Mouse (Mus musculus) heart, adult 10 weeks (tissue): ENCODE measurements around the gene Olfr913. TPM values are rescaled to one million over a fixed set of nuclear protein-coding genes. Genes with fewer than 3 reads are reported as not detected.

Source experiments
- polyA plus RNA-seq: library from polyadenylated mRNA; stranded (reverse); fragments of 350-450 nt; fragmentation: Illumina TruSeq; extraction: RNeasy Lipid Tissue Mini Kit (QIAGEN cat#74804); gene quantifications from one replicate; pipeline ENCODE4 v1.2.3, GENCODE M21; 2014; ENCODE audit warnings: low read depth, low replicate concordance

Gene Olfr913
- not detected for polyA plus RNA-seq

DNA sequence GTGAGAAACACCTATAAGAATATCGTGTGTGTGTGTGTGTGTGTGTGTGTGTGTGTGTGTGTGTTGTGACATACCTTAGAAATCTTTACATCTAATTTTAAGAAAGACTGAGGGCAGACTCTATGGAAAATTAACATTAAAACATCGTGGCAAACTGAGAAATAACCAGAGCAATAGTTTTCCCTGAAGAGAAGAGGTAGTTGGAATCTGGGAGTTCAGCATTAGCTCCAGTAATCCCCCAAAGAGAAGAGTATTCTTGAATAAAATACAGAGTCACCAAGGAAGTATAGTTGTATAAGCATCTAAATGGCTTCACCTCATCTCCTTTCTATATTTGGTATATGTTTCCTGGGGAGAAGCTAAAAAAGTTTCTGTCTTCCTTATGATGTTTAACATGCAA lies at the start of gene Olfr913:
Gene Olfr913 (plus strand): TSS at position 301 of the 400 bp plus-strand sequence.

GRCm38 (mm10) chr9:38579878-38580277 lies 12.7 kb upstream of the Olfr913 start, which contains the start of gene Olfr912:
TSS of gene Olfr912 (plus strand) at chr9:38580178.

GRCm38 (mm10) chr9:38604802-38605201 lies 12.2 kb downstream of the Olfr913 start, which contains the start of gene Olfr914:
TSS of gene Olfr914 (plus strand) at chr9:38605102.

Other genes with a start within 250 kb of the Olfr913 start
- gene Olfr898, start 244.3 kb upstream of the Olfr913 start, polyA plus RNA-seq, result not detected
- not detected for gene Olfr250, start 225.9 kb upstream of the Olfr913 start, polyA plus RNA-seq
- gene Olfr251, start 215.7 kb upstream of the Olfr913 start, polyA plus RNA-seq, result not detected
- gene Olfr147, start 191.1 kb upstream of the Olfr913 start, polyA plus RNA-seq, result not detected
- not detected for gene Olfr901, start 163.3 kb upstream of the Olfr913 start, polyA plus RNA-seq
- not detected for gene Olfr902, start 145.1 kb upstream of the Olfr913 start, polyA plus RNA-seq
- not detected for gene Olfr904, start 129.6 kb upstream of the Olfr913 start, polyA plus RNA-seq
- not detected for gene Olfr905, start 121.7 kb upstream of the Olfr913 start, polyA plus RNA-seq
- not detected for gene Olfr906, start 105.7 kb upstream of the Olfr913 start, polyA plus RNA-seq
- not detected for gene Olfr907, start 97.0 kb upstream of the Olfr913 start, polyA plus RNA-seq
- not detected for gene Olfr911-ps1, start 71.2 kb upstream of the Olfr913 start, polyA plus RNA-seq
- not detected for gene Olfr910, start 54.9 kb upstream of the Olfr913 start, polyA plus RNA-seq
- gene Olfr912, start 12.6 kb upstream of the Olfr913 start, polyA plus RNA-seq, result not detected
- gene Olfr914, start 12.3 kb downstream of the Olfr913 start, polyA plus RNA-seq, result not detected
- not detected for gene Olfr916, start 67.1 kb downstream of the Olfr913 start, polyA plus RNA-seq
- gene Olfr917, start 73.1 kb downstream of the Olfr913 start, polyA plus RNA-seq, result not detected
- gene Olfr918, start 81.8 kb downstream of the Olfr913 start, polyA plus RNA-seq, result not detected
- not detected for gene Olfr919, start 110.9 kb downstream of the Olfr913 start, polyA plus RNA-seq
- gene Vwa5a, start 125.5 kb downstream of the Olfr913 start, polyA plus RNA-seq, result 27.9 TPM
- gene Olfr920, start 159.5 kb downstream of the Olfr913 start, polyA plus RNA-seq, result 0.24 TPM
- not detected for gene Olfr921, start 180.3 kb downstream of the Olfr913 start, polyA plus RNA-seq
- not detected for gene Olfr922, start 221.9 kb downstream of the Olfr913 start, polyA plus RNA-seq
- gene Olfr923, start 233.8 kb downstream of the Olfr913 start, polyA plus RNA-seq, result not detected